Mouse (Mus musculus) limb, embryonic 14.5 days (tissue): ENCODE measurements around the gene Kif21b. TPM values are rescaled to one million over a fixed set of nuclear protein-coding genes. Genes with fewer than 3 reads are reported as not detected.
A peak's percentile ranks its signal among the peaks of the same experiment; 100 is the strongest.

Experiments
- ATAC-seq: fragments of 200-750 bp; cut with Nextera tagmentation; 2 replicates; pipeline ENCODE4 v1.8.0; 2017; ENCODE audit warnings: low read depth, moderate number of reproducible peaks, moderate TSS enrichment; ENCODE audit not compliant: low FRiP score
- DNase-seq: peaks from one replicate; pipeline ENCODE4 v3.0.0-alpha.2; 2015; ENCODE audit warnings: low spot score
- H3K27ac ChIP-seq: fragments of 300-500 bp; sonication (generic); replicated peaks from 2 replicates; pipeline ENCODE4 v1.5.1; 2014; ENCODE audit warnings: low read depth, mild to moderate bottlenecking, low read length, moderate library complexity, mixed read lengths
- H3K27me3 ChIP-seq: fragments of 300-500 bp; sonication (generic); 2 replicates; pipeline ENCODE4 v1.6.1; 2014; ENCODE audit warnings: low read length, mixed read lengths; ENCODE audit not compliant: control insufficient read depth, insufficient read depth
- H3K36me3 ChIP-seq: fragments of 300-500 bp; sonication (generic); 2 replicates; pipeline ENCODE4 v1.6.1; 2014; ENCODE audit warnings: mild to moderate bottlenecking, low read length, moderate library complexity, mixed read lengths; ENCODE audit not compliant: control insufficient read depth, insufficient read depth
- H3K4me1 ChIP-seq: fragments of 300-500 bp; sonication (generic); 2 replicates; pipeline ENCODE4 v1.6.1; 2014; ENCODE audit warnings: antibody characterized with exemption, low read length, mixed read lengths; ENCODE audit not compliant: control insufficient read depth, insufficient read depth
- H3K4me2 ChIP-seq: fragments of 300-500 bp; sonication (generic); replicated peaks from 2 replicates; pipeline ENCODE4 v1.6.1; 2014; ENCODE audit warnings: low read depth, mild to moderate bottlenecking, low read length, moderate library complexity; ENCODE audit not compliant: severe bottlenecking
- H3K4me3 ChIP-seq: fragments of 300-500 bp; sonication (generic); replicated peaks from 2 replicates; pipeline ENCODE4 v1.5.1; 2014; ENCODE audit warnings: low read length
- H3K9ac ChIP-seq: fragments of 300-500 bp; sonication (generic); 2 replicates; pipeline ENCODE4 v1.6.1; 2014; ENCODE audit warnings: mild to moderate bottlenecking, low read depth, low read length, moderate library complexity; ENCODE audit not compliant: severe bottlenecking
- H3K9me3 ChIP-seq: fragments of 300-500 bp; sonication (generic); 2 replicates; pipeline ENCODE4 v1.6.1; 2016; ENCODE audit warnings: low read length; ENCODE audit not compliant: control insufficient read depth
- POLR2A ChIP-seq: fragments of 200-500 bp; IDR thresholded peaks from 2 replicates; pipeline ENCODE4 v1.8.0; 2012; ENCODE audit warnings: inconsistent platforms, mild to moderate bottlenecking, moderate library complexity, borderline replicate concordance; ENCODE audit not compliant: insufficient read depth, insufficient read length; ENCODE audit errors: extremely low read depth
- WGBS: fragments of 180-500 bp; shearing (Covaris S2); extraction: QIAGEN DNeasy Blood & Tissue Kit; methylation state at CpG from one replicate; pipeline ENCODE4 v1.1.7; 2014; 5-methylcytosine and 5-hydroxymethylcytosine counted together
- polyA plus RNA-seq, 2 experiments: library from polyadenylated mRNA; depleted of rRNA in 1 of 2; stranded (reverse) in 1 of 2; unstranded in 1 of 2; fragments of >200 nt; fragmentation: Nextera tagmentation in 1 of 2; extraction: Ambion mirVana in 1 of 2; gene quantifications; 2 replicates each; pipeline versions ENCODE4 v1.2.1 to v1.2.3; 2012 to 2014

Kif21b gene
- polyA plus RNA-seq, 2 experiments, result 3.6 to 10.9 TPM

DNA sequence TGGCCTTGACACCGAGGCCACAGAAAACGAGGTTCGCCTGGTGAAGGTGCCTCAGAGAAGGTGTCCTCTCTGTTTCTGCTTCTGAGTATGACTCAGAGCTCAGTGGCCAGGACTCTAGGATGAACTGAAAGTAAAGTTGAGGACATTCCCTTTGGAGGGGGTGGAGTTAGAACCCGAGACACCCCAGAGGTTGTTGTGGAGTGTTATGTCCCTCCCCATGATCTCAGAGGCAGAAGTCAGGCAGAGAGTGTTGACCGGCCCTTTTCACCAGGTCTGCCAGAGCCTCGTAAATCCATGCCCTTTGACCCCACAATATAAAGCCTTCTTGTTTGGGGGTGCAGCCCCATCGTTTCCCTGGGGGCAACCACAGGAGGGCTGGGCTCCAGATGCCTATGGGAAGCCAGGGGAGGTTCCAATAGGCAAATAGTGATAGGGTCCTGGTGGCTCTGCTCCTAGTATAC, 5.9 kb downstream of the Kif21b start:
- DNase-seq, result no peak
- no peak for TF ChIP-seq POLR2A
- no peak for ATAC-seq
- H3K27ac ChIP-seq, result peak overlapping the region; percentile 67
- H3K9ac ChIP-seq, result 0 out of 2 replicates have a peak overlapping the region, but pooled peaks have one; percentile 0
- H3K4me2 ChIP-seq, result peak overlapping the region; percentile 10; the same call in 1 of the 2 replicates
- no peak overlapping the region for H3K4me3 ChIP-seq
- WGBS, result 18% methylated on average over 7 of the region's 7 CpGs
- no peaks in the 10 kb centered on the region for H3K27me3 ChIP-seq
- no peaks in the 10 kb centered on the region for H3K36me3 ChIP-seq
- H3K4me1 ChIP-seq, result peaks cover 72% of the 10 kb centered on the region
- no peaks in the 10 kb centered on the region for H3K9me3 ChIP-seq

DNA sequence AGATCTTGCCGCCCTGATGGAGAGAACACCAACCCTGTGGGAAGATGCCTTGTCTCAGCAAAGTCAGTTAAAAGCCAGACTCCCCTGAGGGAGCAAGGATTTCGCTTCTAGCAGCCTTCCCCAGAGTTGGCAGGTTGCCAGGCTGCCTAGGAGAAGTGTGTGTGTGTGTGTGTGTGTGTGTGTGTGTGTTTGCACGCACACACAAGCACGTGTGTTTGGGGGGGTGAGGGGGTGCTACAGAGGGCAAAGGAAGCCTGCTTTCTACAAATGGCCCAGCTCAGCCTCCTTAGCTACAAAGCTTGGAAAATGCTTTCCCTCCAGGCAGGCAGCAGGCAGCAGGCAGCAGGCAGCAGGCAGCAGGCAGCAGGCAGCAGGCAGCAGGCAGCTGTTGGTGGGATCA, 6.4 kb downstream of the Kif21b start:
- Histone ChIP-seq H3K27me3 (no peaks in the 10 kb centered on the region), H3K27ac (peak overlapping the region; percentile 67), H3K9ac (0 out of 2 replicates have a peak overlapping the region, but pooled peaks have one; percentile 0), H3K9me3 (no peaks in the 10 kb centered on the region), H3K4me3 (no peak overlapping the region), H3K4me1 (peaks cover 67% of the 10 kb centered on the region), H3K36me3 (no peaks in the 10 kb centered on the region), H3K4me2 (0 out of 2 replicates have a peak overlapping the region, but pooled peaks have one; percentile 0)
- TF ChIP-seq POLR2A, result no peak
- 2% methylated on average over 4 of the region's 4 CpGs for WGBS
- ATAC-seq, result peak; percentile 16
- DNase-seq, result peak; percentile 81

DNA sequence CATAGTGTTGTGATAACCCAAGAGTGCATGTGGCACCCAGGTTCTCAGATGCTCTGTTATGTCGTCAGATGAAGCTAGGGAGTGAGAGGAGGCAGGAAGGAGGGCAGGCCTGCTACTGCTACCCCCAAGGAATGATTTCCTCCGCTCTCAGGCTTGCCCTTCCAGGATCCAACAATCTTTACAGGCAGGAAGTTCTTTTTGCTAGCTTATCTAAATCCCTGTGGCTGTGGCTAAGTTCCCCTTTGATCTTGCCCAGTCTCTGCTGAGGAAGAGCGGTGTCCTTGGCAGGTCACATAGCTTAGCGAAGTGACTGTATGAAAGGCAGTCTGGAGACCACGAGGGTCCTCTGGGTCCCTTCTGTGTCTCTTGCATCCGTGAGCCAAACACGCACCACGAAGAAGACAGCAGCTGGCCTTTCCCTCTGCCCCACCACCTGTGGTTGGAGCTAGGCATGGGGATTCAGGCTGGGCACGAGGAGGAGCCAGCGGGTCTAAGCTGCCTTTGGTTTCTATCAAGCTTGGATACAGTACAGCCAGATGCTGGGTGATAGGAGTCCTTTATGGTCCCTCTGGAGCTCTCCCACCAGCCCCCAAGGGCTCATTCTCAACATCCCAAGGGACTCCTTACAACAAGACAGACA, 7.1 kb downstream of the Kif21b start:
- Histone ChIP-seq H3K4me1 (peaks cover 60% of the 10 kb centered on the region), H3K9me3 (no peaks in the 10 kb centered on the region), H3K4me2 (no peak overlapping the region), H3K9ac (no peak overlapping the region), H3K4me3 (no peak overlapping the region), H3K36me3 (no peaks in the 10 kb centered on the region), H3K27me3 (no peaks in the 10 kb centered on the region), H3K27ac (peak overlapping the region; percentile 67)
- WGBS, result 30% methylated on average over 10 of the region's 10 CpGs
- DNase-seq (no peak), ATAC-seq (no peak)
- TF ChIP-seq POLR2A, result no peak

DNA sequence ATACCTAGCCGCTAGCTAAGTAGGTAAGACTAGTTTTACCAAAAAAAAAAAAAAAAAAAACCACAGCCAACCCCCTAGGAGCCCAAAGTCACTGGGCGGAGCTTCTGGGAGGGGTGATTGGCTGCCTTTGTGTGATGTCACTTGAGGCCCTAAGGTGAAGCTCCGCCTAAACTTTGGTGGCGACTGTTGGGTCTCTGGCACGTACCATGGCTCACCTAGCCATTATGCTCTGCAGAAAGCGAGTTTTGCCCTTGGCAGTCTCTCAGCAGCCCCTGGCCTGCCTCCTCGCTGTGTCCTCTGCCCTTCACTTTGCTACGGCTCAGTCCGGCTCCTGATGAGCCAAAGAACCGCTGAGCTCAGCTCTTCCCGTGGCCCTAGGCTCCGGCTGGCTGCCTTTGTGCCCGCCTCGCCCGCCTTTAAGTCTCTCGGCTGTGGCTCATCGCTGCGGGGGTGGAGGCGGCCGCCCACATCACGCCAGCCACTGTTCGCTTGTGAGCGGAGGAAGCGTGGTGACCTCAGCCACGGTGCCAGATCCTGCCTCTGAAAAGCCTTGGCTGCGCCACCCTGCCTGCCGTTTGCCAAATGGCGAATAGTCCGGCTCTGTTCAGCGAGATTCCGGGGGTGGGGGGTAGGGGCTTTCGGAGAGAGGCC, 8.9 kb downstream of the Kif21b start:
- ATAC-seq (peak; percentile 59; the same call in 1 of the 2 replicates), DNase-seq (peak; percentile 82)
- Histone ChIP-seq H3K27ac (peak overlapping the region; percentile 89), H3K4me3 (peak overlapping the region; percentile 51), H3K9me3 (no peaks in the 10 kb centered on the region), H3K4me1 (peaks cover 47% of the 10 kb centered on the region), H3K27me3 (no peaks in the 10 kb centered on the region), H3K9ac (peak overlapping the region; percentile 82), H3K4me2 (peak overlapping the region; percentile 91), H3K36me3 (0 out of 2 replicates have a peak, but pooled peaks cover 4% of the 10 kb centered on the region)
- TF ChIP-seq POLR2A, result peak; percentile 65; the same call in 1 of the 2 replicates
- 1% methylated on average over 32 of the region's 32 CpGs for WGBS

DNA sequence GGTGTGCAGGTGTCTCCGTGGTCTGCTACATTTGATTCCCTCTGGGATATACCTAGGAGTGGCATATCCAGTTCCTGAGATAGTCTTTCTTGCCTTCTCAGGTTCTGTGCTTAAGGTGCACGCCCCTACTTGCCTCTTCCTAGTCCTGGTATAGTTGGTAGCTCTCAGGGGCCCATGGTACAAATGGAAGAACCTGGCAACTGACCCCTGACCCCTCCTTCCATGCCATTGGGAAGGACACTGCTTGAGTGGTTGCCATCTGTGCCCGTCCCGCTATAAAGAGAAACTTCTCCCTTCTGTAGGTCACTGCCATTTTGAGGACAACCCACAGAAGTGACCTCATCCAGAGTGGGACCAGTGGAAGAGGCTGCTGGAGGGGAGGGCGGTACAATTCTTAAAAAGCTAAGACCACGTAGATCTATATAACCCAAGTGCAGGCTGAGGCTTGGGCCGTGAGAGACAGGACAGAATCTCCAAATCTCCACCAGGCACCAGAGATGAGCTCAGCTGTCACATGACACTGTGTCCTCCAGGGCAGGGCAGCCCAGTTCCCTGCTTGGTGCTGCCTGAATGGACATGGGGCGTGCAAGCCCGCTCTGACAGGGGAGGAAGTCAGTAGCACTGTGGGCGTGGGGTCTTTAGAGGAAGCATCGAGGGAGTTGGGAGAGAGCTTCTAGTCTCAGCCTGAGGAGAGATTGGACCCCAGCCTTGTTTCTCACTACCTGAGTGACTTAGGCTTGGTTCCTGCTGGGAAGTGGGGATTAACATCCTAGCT, 10.2 kb downstream of the Kif21b start:
- no peak for DNase-seq
- no peak overlapping the region for H3K27ac ChIP-seq
- no peak overlapping the region for H3K4me2 ChIP-seq
- no peak for ATAC-seq
- H3K27me3 ChIP-seq, result no peaks in the 10 kb centered on the region
- no peak for TF ChIP-seq POLR2A
- no peak overlapping the region for H3K9ac ChIP-seq
- 0 out of 2 replicates have a peak, but pooled peaks cover 9% of the 10 kb centered on the region for H3K36me3 ChIP-seq
- no peak overlapping the region for H3K4me3 ChIP-seq
- WGBS, result 85% methylated on average over 11 of the region's 11 CpGs
- H3K9me3 ChIP-seq, result no peaks in the 10 kb centered on the region
- H3K4me1 ChIP-seq, result peaks cover 39% of the 10 kb centered on the region
